Mouse (Mus musculus) layer of hippocampus, postnatal 10 days (tissue): ENCODE results near the gene Haus4. TPM values are rescaled to one million over a fixed set of nuclear protein-coding genes. Genes with fewer than 3 reads are reported as not detected.

Experiments used
- DNase-seq, 2 experiments: peaks; one replicate each; pipeline ENCODE4 v3.0.0; 2021; ENCODE audit warnings: low spot score in 2 of 2
- total RNA-seq, 2 experiments: library from RNA; stranded (reverse); gene quantifications; 2 replicates each; pipeline ENCODE4 v1.2.3; 2021

The Haus4 gene
- total RNA-seq, 2 experiments from 2014 or later = 4.7 to 6.7 TPM

GRCm38 (mm10) chr14:54496706-54497105 lies 57.7 kb downstream of the Haus4 start:
- no peak for DNase-seq

- peak; percentile 53 to 69 for DNase-seq
These were observed 60.2 kb downstream of the Haus4 start for GRCm38 (mm10) chr14:54494234-54494633.

GRCm38 (mm10) chr14:54493236-54493635 lies 61.2 kb downstream of the Haus4 start:
- DNase-seq = no peak

GRCm38 (mm10) chr14:54492345-54493131 lies 61.9 kb downstream of the Haus4 start:
- no peak for DNase-seq

Other genes starting within 250 kb of the Haus4 start
- gene Oxa1l, start 193.8 kb downstream of the Haus4 start, total RNA-seq = 10 to 100 TPM; 69.3 to 70.0 TPM
- gene Slc7a7, start 136.8 kb downstream of the Haus4 start, total RNA-seq = 1 to 10 TPM; 2.5 to 2.7 TPM
- 100 to 1,000 TPM; 109 to 138 TPM for gene Mrpl52, start 127.7 kb downstream of the Haus4 start, total RNA-seq
- 10 to 100 TPM; 39.1 to 41.0 TPM for gene Mmp14, start 123.0 kb downstream of the Haus4 start, total RNA-seq
- gene Lrp10, start 90.5 kb downstream of the Haus4 start, total RNA-seq = 10 to 100 TPM; 40.3 to 42.2 TPM
- gene Rem2, start 78.5 kb downstream of the Haus4 start, total RNA-seq = 10 to 100 TPM; 26.9 to 31.5 TPM
- gene Prmt5, start 37.1 kb downstream of the Haus4 start, total RNA-seq = 10 to 100 TPM; 82.2 to 91.8 TPM
- 1 to 10 TPM; 3.8 to 4.3 TPM for gene Ajuba, start 22.9 kb upstream of the Haus4 start, total RNA-seq
- 1 to 10 TPM; 5.1 to 5.5 TPM for gene 4931414P19Rik, start 51.4 kb upstream of the Haus4 start, total RNA-seq
- gene Psmb5, start 63.4 kb upstream of the Haus4 start, total RNA-seq = 100 to 1,000 TPM; 201 to 217 TPM
- gene Psmb11, start 66.8 kb upstream of the Haus4 start, total RNA-seq = under 1 TPM; 0.21 to 0.25 TPM
- gene Gm17606, start 86.3 kb upstream of the Haus4 start, total RNA-seq = not detected
- 10 to 100 TPM; 14.7 to 17.2 TPM for gene Cdh24, start 86.7 kb upstream of the Haus4 start, total RNA-seq
- gene 1700123O20Rik, start 131.6 kb upstream of the Haus4 start, total RNA-seq = 10 to 100 TPM; 25.5 to 28.1 TPM
- gene Acin1, start 132.3 kb upstream of the Haus4 start, total RNA-seq = 100 to 1,000 TPM; 208 to 213 TPM
- not detected for gene Gm29776, start 144.2 kb upstream of the Haus4 start, total RNA-seq
- not detected for gene Cebpe, start 157.6 kb upstream of the Haus4 start, total RNA-seq
- 10 to 100 TPM; 63.7 to 66.3 TPM for gene Slc7a8, start 227.3 kb upstream of the Haus4 start, total RNA-seq